Mouse (Mus musculus): ENCODE results near the gene Endod1. TPM values are rescaled to one million over a fixed set of nuclear protein-coding genes. Genes with fewer than 3 reads are reported as not detected.
"Not testable (repeated sequence)": the region's sequence is repeated elsewhere in the genome, so short reads cannot be mapped to it uniquely, and the experiment has no call there.

The Endod1 gene
- polyA plus RNA-seq, 1 experiment from 2014 or later = 18.5 TPM

DNA sequence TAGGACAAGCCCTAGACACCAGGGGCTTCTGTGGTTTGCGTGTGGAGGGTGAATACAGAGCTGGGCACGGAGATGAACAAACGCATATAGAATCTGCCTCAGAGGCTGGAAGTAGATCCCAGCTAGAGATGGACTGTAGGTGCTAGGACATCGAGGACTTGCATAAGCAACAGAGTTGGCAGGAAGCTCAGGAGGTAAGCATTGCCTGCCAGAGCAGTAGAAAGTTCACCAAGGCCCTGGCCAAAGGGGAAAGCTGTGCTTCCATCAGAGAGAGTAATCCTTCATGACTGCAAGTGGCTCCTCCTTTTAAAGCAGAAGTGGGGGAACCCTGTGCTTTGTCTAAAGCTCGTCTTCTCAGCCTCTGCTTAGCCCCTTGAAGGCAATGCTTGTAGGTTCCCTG, 31.9 kb downstream of the Endod1 start:
- Histone ChIP-seq H3K27me3 (ENCODE audit: control insufficient read depth, insufficient read depth, low read depth, low read length) (no peaks in the 10 kb centered on the region), H3K4me3 (ENCODE audit: low read length) (no peak overlapping the region), H3K9ac (ENCODE audit: low read length) (no peak overlapping the region), H3K4me1 (replicated peaks; ENCODE audit: control insufficient read depth, insufficient read depth, low read length) (no peaks in the 10 kb centered on the region), H3K4me2 (ENCODE audit: low read depth, low read length) (no peak overlapping the region), H3K36me3 (ENCODE audit: control insufficient read depth, insufficient read depth, low read length) (no peaks in the 10 kb centered on the region), H3K27ac (ENCODE audit: low read length) (no peak overlapping the region), H3K9me3 (ENCODE audit: control insufficient read depth, low read length) (no peaks in the 10 kb centered on the region)
- no peak for ATAC-seq (ENCODE audit: low read depth)
- WGBS = 75% methylated on average over 5 of the region's 5 CpGs

DNA sequence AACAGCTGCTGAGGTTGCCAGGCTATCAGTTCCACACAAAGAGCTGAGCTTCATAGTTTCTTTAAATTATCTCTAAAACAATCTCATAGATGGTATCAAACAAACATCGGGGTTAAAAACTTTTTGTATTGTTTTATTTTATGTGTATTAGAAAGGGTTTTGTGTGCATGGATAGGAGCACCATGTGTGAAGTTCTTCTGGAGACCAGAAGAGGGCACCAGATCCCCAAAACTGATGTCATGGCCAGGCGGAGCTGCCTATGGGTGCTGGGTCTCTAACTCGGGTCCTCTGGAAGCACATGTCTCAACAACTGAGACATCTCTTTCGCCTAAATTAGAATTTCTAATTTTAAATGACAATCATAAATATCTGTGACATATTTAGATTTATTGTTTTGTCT, 32.9 kb downstream of the Endod1 start:
- Histone ChIP-seq H3K9me3 (ENCODE audit: control insufficient read depth, low read length) (no peaks in the 10 kb centered on the region), H3K36me3 (ENCODE audit: control insufficient read depth, insufficient read depth, low read length) (no peaks in the 10 kb centered on the region), H3K4me3 (ENCODE audit: low read length) (no peak overlapping the region), H3K4me2 (ENCODE audit: low read depth, low read length) (no peak overlapping the region), H3K4me1 (replicated peaks; ENCODE audit: control insufficient read depth, insufficient read depth, low read length) (no peaks in the 10 kb centered on the region), H3K27ac (ENCODE audit: low read length) (no peak overlapping the region), H3K27me3 (ENCODE audit: control insufficient read depth, insufficient read depth, low read depth, low read length) (no peaks in the 10 kb centered on the region), H3K9ac (ENCODE audit: low read length) (no peak overlapping the region)
- WGBS = 61% methylated on average over 4 of the region's 4 CpGs
- no peak for ATAC-seq (ENCODE audit: low read depth)

DNA sequence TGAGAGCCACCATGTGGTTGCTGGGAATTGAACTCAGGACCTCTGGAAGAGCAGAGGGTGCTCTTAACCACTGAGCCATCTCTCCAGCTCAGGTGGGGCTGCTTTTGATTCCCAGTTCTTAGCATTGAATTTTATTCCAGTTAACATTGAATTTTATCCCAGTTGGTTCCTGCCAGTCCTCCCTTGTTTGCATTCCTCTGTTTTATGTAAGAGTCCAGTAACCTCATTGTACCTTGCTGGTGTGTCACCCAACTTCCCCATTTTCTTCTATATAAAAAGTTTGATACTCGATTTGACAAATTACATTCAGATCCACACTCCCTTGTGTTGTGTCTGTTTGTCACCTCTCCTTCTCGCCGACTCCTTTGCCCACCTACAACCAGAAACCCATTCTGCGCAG, 35.4 kb downstream of the Endod1 start:
- not testable (repeated sequence) for H3K9ac ChIP-seq (ENCODE audit: low read length); H3K36me3 ChIP-seq (ENCODE audit: control insufficient read depth, insufficient read depth, low read length); ATAC-seq (ENCODE audit: low read depth); H3K4me2 ChIP-seq (ENCODE audit: low read depth, low read length); H3K4me1 ChIP-seq (replicated peaks; ENCODE audit: control insufficient read depth, insufficient read depth, low read length); H3K4me3 ChIP-seq (ENCODE audit: low read length); H3K9me3 ChIP-seq (ENCODE audit: control insufficient read depth, low read length); H3K27me3 ChIP-seq (ENCODE audit: control insufficient read depth, insufficient read depth, low read depth, low read length); H3K27ac ChIP-seq (ENCODE audit: low read length)
- 87% methylated on average over 4 of the region's 4 CpGs for WGBS

DNA sequence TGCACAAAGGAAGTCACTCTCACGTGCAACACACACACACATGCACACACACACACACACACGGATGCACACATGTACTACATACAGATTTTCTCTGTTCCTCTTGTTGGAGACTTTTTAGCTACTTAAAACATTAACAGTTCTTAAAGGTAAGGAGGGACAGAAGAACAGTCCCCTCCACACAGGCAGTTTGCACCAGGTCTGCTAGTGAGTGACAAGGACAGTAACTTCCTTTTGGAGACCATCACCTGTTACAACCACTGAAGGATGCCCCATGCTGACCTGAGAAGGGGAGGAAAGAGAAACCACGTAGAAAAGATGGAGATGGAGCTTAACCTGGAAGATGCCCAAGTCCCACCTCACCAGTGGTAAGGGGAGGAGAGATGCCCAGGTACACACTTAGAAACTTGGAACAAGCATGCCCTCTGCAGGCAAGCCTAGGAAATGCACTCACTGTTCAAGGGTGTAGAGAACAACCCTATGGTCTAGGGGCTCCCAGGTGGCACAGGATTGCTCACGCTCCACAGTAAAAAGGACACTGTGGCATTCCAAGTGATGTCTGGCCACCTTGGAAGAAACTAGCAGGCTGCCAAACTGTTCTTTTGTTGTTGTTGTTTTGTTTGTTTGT, 39.2 kb downstream of the Endod1 start:
- no peaks in the 10 kb centered on the region for H3K36me3 ChIP-seq (ENCODE audit: control insufficient read depth, insufficient read depth, low read length)
- H3K4me3 ChIP-seq (ENCODE audit: low read length) = no peak overlapping the region
- no peaks in the 10 kb centered on the region for H3K27me3 ChIP-seq (ENCODE audit: control insufficient read depth, insufficient read depth, low read depth, low read length)
- no peaks in the 10 kb centered on the region for H3K9me3 ChIP-seq (ENCODE audit: control insufficient read depth, low read length)
- H3K4me2 ChIP-seq (ENCODE audit: low read depth, low read length) = no peak overlapping the region
- ATAC-seq (ENCODE audit: low read depth) = peak; percentile 37; the same call in 1 of the 2 replicates
- 54% methylated on average over 4 of the region's 4 CpGs for WGBS
- H3K27ac ChIP-seq (ENCODE audit: low read length) = no peak overlapping the region
- no peak overlapping the region for H3K9ac ChIP-seq (ENCODE audit: low read length)
- no peaks in the 10 kb centered on the region for H3K4me1 ChIP-seq (replicated peaks; ENCODE audit: control insufficient read depth, insufficient read depth, low read length)

DNA sequence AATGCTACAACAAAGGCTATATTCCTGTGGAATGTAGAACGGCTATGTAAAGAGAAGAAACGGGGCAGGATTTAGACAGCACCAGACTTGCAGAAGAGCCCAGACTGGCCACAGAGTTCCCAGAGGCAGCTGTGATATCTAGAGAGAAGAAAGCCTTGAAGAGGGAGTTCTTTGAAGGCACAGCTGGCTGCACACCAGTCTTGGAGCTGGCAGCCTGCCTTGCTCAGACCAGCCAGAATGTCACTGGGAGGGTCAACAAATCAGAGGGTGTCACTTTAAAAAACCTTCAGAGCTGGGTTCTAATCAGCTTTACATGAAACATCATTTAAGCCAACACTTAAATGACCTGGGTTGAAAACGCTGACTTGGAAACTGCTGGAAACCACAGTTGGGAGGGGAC, 42.6 kb downstream of the Endod1 start:
- Histone ChIP-seq H3K36me3 (ENCODE audit: control insufficient read depth, insufficient read depth, low read length) (no peaks in the 10 kb centered on the region), H3K9me3 (ENCODE audit: control insufficient read depth, low read length) (no peaks in the 10 kb centered on the region), H3K4me3 (ENCODE audit: low read length) (no peak overlapping the region), H3K4me1 (replicated peaks; ENCODE audit: control insufficient read depth, insufficient read depth, low read length) (no peaks in the 10 kb centered on the region), H3K9ac (ENCODE audit: low read length) (no peak overlapping the region), H3K4me2 (ENCODE audit: low read depth, low read length) (no peak overlapping the region), H3K27me3 (ENCODE audit: control insufficient read depth, insufficient read depth, low read depth, low read length) (no peaks in the 10 kb centered on the region), H3K27ac (ENCODE audit: low read length) (no peak overlapping the region)
- WGBS = 33% methylated on average over 3 of the region's 3 CpGs
- 0 out of 2 replicates have a peak, but pooled peaks have one; percentile 30 for ATAC-seq (ENCODE audit: low read depth)

DNA sequence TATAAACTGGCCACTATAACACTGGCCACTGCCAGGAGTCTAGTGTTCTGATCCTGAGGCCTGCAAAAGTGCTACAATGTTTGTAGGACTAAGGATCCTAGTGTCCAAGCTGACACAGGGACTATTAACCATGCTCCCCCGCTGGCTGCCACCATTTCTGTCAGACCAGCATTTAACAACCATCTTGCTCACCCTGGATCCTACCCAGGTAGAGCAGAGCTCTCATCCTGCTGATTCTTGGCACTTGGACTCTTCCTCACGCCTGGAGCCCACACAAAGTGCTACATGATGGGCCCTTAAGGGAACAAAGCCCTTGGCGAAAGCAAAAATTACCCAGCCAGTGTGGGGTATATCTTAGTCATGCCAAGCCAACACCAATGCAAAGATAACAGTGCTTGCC, 44.4 kb downstream of the Endod1 start:
- H3K36me3 ChIP-seq (ENCODE audit: control insufficient read depth, insufficient read depth, low read length) = no peaks in the 10 kb centered on the region; the same call in 1 of the 2 replicates
- H3K27me3 ChIP-seq (ENCODE audit: control insufficient read depth, insufficient read depth, low read depth, low read length) = no peaks in the 10 kb centered on the region
- no peak overlapping the region for H3K4me2 ChIP-seq (ENCODE audit: low read depth, low read length)
- H3K4me3 ChIP-seq (ENCODE audit: low read length) = no peak overlapping the region
- no peak overlapping the region for H3K9ac ChIP-seq (ENCODE audit: low read length)
- no peak overlapping the region for H3K27ac ChIP-seq (ENCODE audit: low read length)
- no peaks in the 10 kb centered on the region for H3K4me1 ChIP-seq (replicated peaks; ENCODE audit: control insufficient read depth, insufficient read depth, low read length)
- no peaks in the 10 kb centered on the region for H3K9me3 ChIP-seq (ENCODE audit: control insufficient read depth, low read length)
- 72% methylated on average over 3 of the region's 3 CpGs for WGBS
- no peak for ATAC-seq (ENCODE audit: low read depth)

DNA sequence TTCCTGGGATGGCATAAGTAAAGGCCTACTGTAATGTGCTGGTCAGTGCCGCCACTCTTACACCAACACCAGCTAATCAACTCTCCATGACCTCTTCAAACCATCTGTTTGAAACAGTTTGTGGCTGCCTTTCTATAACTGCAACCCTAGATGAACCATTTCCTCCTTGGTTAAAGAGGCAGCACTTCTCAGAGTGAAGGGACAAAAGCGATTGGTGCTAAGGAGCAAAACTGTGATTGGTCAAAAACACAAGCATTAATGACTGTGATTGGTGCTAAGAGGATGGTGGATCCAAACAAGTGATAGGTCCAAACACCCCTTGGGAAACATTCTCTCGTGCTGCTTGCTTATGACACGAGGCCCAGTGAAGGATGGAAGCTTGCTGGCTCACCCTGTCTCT, 45.5 kb downstream of the Endod1 start:
- Histone ChIP-seq H3K4me2 (ENCODE audit: low read depth, low read length) (no peak overlapping the region), H3K27ac (ENCODE audit: low read length) (no peak overlapping the region), H3K36me3 (ENCODE audit: control insufficient read depth, insufficient read depth, low read length) (no peaks in the 10 kb centered on the region; the same call in 1 of the 2 replicates), H3K9ac (ENCODE audit: low read length) (no peak overlapping the region), H3K4me3 (ENCODE audit: low read length) (no peak overlapping the region), H3K4me1 (replicated peaks; ENCODE audit: control insufficient read depth, insufficient read depth, low read length) (no peaks in the 10 kb centered on the region), H3K9me3 (ENCODE audit: control insufficient read depth, low read length) (no peaks in the 10 kb centered on the region), H3K27me3 (ENCODE audit: control insufficient read depth, insufficient read depth, low read depth, low read length) (no peaks in the 10 kb centered on the region)
- no peak for ATAC-seq (ENCODE audit: low read depth)
- 62% methylated on average over 4 of the region's 4 CpGs for WGBS

DNA sequence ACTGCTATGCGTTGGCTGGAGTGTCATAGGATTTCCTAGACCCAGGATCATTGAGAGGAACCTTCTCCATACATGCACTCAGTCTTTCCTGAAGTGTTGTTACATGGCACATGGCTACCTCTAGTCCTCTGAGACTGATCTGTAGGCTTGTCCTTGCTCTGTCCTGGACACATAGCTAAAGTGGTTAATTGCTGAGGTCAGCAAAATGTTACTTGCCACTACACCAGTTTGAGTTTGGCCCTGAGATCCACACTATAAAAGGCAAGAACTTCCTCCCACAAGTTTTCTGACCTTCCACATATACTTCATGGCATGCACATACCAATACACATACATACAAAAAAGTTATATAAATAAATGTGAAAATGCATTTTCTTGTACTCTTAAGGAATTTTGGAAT, 64.7 kb downstream of the Endod1 start:
- no peak overlapping the region for H3K4me3 ChIP-seq (ENCODE audit: low read length)
- H3K36me3 ChIP-seq (ENCODE audit: control insufficient read depth, insufficient read depth, low read length) = peaks cover 11% of the 10 kb centered on the region
- H3K4me1 ChIP-seq (replicated peaks; ENCODE audit: control insufficient read depth, insufficient read depth, low read length) = no peaks in the 10 kb centered on the region
- H3K9me3 ChIP-seq (ENCODE audit: control insufficient read depth, low read length) = no peaks in the 10 kb centered on the region
- no peak overlapping the region for H3K4me2 ChIP-seq (ENCODE audit: low read depth, low read length)
- H3K9ac ChIP-seq (ENCODE audit: low read length) = no peak overlapping the region
- H3K27ac ChIP-seq (ENCODE audit: low read length) = no peak overlapping the region
- no peak for ATAC-seq (ENCODE audit: low read depth)
- no peaks in the 10 kb centered on the region for H3K27me3 ChIP-seq (ENCODE audit: control insufficient read depth, insufficient read depth, low read depth, low read length)
- 94% methylated on average over 1 of the region's 1 CpGs for WGBS

DNA sequence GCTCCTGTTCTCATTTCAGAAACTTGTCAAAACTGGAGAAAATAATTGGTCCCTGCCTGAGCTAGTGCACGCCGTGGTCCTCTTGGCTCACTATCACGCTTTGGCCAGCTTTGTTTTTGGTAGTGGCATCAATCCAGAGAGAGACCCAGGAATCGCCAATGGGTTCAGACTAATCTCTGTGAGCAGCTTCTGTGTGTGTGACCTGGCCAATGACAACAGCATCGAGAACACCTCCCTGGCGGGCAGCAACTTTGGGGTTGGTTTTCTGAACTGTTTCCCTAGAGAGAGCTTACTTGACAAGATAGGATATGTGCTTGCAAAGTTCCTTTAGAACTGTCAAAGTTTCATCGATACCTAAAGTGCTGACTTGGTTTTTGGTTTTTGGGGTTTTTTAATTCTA, 66.8 kb downstream of the Endod1 start:
- Histone ChIP-seq H3K27ac (ENCODE audit: low read length) (no peak overlapping the region), H3K27me3 (ENCODE audit: control insufficient read depth, insufficient read depth, low read depth, low read length) (no peaks in the 10 kb centered on the region), H3K36me3 (ENCODE audit: control insufficient read depth, insufficient read depth, low read length) (peaks cover 11% of the 10 kb centered on the region), H3K4me3 (ENCODE audit: low read length) (no peak overlapping the region), H3K4me1 (replicated peaks; ENCODE audit: control insufficient read depth, insufficient read depth, low read length) (no peaks in the 10 kb centered on the region), H3K4me2 (ENCODE audit: low read depth, low read length) (no peak overlapping the region), H3K9me3 (ENCODE audit: control insufficient read depth, low read length) (no peaks in the 10 kb centered on the region), H3K9ac (ENCODE audit: low read length) (no peak overlapping the region)
- ATAC-seq (ENCODE audit: low read depth) = no peak
- 71% methylated on average over 7 of the region's 7 CpGs for WGBS

DNA sequence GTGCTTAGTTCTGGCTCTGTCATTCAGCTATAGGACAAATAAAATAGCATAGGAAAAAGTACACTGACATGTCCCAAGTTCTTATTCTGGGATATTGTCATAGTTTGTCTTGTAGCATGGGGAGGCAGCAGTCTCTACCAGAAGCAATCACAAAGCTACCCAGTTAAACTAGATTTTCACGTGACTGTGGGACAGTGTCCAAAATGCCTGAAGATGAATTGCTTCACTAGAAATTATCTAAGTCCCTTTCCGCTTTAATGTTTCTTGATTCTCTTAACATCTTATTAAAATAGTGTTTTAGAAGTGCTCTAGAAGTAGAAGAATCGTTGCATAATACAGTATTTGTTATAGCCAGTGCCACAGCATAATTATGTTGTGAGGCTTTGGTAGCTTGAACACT, 67.3 kb downstream of the Endod1 start:
- Histone ChIP-seq H3K4me1 (replicated peaks; ENCODE audit: control insufficient read depth, insufficient read depth, low read length) (no peaks in the 10 kb centered on the region), H3K36me3 (ENCODE audit: control insufficient read depth, insufficient read depth, low read length) (peaks cover 8% of the 10 kb centered on the region), H3K9ac (ENCODE audit: low read length) (no peak overlapping the region), H3K9me3 (ENCODE audit: control insufficient read depth, low read length) (no peaks in the 10 kb centered on the region), H3K27me3 (ENCODE audit: control insufficient read depth, insufficient read depth, low read depth, low read length) (no peaks in the 10 kb centered on the region), H3K4me3 (ENCODE audit: low read length) (no peak overlapping the region), H3K4me2 (ENCODE audit: low read depth, low read length) (no peak overlapping the region), H3K27ac (ENCODE audit: low read length) (no peak overlapping the region)
- WGBS = 66% methylated on average over 3 of the region's 3 CpGs
- no peak for ATAC-seq (ENCODE audit: low read depth)

Measured in lung, embryonic 16.5 days (tissue).